In the genomic region with DNA sequence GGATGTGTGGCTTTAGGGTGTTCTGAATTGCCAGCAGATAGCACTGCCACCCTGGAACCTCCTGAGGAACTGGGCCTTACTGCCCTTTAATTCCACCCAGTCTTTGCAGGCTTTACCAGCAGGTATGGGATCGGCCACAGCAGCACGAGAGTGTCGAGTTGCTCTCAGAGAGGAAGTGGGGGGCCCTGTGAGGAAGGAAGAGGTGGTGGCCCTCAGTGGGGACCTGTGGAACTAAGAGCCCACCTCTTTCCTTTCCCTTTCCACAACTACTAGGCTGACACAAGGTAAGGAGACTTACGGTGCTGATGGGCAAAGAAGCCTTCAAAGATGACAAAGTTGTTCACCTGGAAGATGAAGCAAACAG, we compare ENCODE assay signal across 15 mouse cellular contexts. TPM values are rescaled to one million over a fixed set of nuclear protein-coding genes. Genes with fewer than 3 reads are reported as not detected.
DNase-seq lines count a peak whose midpoint lies in the region; ATAC-seq lines count a peak whose summit lies in the region.
"Had no signal": no experiment of that assay in that cellular context is flagged by ENCODE, and none has a peak within 500 bp of the region (broad histone marks: within the 10 kb centered on the region; RNA-seq: fewer than 3 reads in every experiment).

No protein-coding gene starts in this region.

- no peaks in the 10 kb centered on the region for H3K9me3 ChIP-seq in heart, embryonic 16.5 days (replicated peaks; ENCODE audit: control insufficient read depth, low read length)
- H3K9me3 ChIP-seq in lung, embryonic 16.5 days (ENCODE audit: control insufficient read depth, low read length), result no peaks in the 10 kb centered on the region

- H3K36me3 ChIP-seq in heart, embryonic 16.5 days (ENCODE audit: control insufficient read depth, insufficient read depth), result peaks cover 8% of the 10 kb centered on the region; the same call in 1 of the 2 replicates
- peaks cover 16% of the 10 kb centered on the region for H3K36me3 ChIP-seq in lung, embryonic 16.5 days (ENCODE audit: control insufficient read depth, insufficient read depth, low read length)

- H3K4me2 ChIP-seq in heart, embryonic 16.5 days (ENCODE audit: low read depth, low read length), result no peak overlapping the region
- H3K4me2 ChIP-seq in lung, embryonic 16.5 days (ENCODE audit: low read depth, low read length), result no peak overlapping the region
- H3K4me2 ChIP-seq: hindbrain, embryonic 14.5 days had no signal

- H3K9ac ChIP-seq in heart, embryonic 16.5 days (ENCODE audit: low read length), result peak overlapping the region; percentile 58
- no peak overlapping the region for H3K9ac ChIP-seq in lung, embryonic 16.5 days (ENCODE audit: low read length)
- H3K9ac ChIP-seq: hindbrain, embryonic 14.5 days had no signal

- H3K4me1 ChIP-seq in heart, embryonic 16.5 days (ENCODE audit: control insufficient read depth, insufficient read depth, low read length), result peaks cover 23% of the 10 kb centered on the region
- peaks cover 10% of the 10 kb centered on the region for H3K4me1 ChIP-seq in lung, embryonic 16.5 days (replicated peaks; ENCODE audit: control insufficient read depth, insufficient read depth, low read length)

- 48% methylated on average over 4 of the region's 4 CpGs for WGBS in heart, embryonic 16.5 days
- WGBS in lung, embryonic 16.5 days, result 68% methylated on average over 4 of the region's 4 CpGs

- H3K27ac ChIP-seq in heart, embryonic 16.5 days (ENCODE audit: low read length), result peak overlapping the region; percentile 87
- peak overlapping the region; percentile 45; the same call in 1 of the 2 replicates for H3K27ac ChIP-seq in lung, embryonic 16.5 days (ENCODE audit: low read length)
- H3K27ac ChIP-seq: hindbrain, embryonic 14.5 days; layer of hippocampus, adult 2 months; macrophage had no signal

- H3K27me3 ChIP-seq in heart, embryonic 16.5 days (ENCODE audit: control insufficient read depth, insufficient read depth, low read length), result no peaks in the 10 kb centered on the region
- H3K27me3 ChIP-seq in lung, embryonic 16.5 days (ENCODE audit: control insufficient read depth, insufficient read depth, low read depth, low read length), result no peaks in the 10 kb centered on the region

- no peak overlapping the region for H3K4me3 ChIP-seq in heart, embryonic 16.5 days (ENCODE audit: low read length)
- no peak overlapping the region for H3K4me3 ChIP-seq in lung, embryonic 16.5 days (ENCODE audit: low read length)
- H3K4me3 ChIP-seq: erythroblast, embryonic 14.5 days; layer of hippocampus, adult 2 months had no signal

- 0 out of 2 replicates have a peak, but pooled peaks have one; percentile 8 for ATAC-seq in heart, embryonic 16.5 days (replicated peaks; ENCODE audit: extremely low read depth, insufficient read depth, low FRiP score)
- ATAC-seq in lung, embryonic 16.5 days (ENCODE audit: low read depth), result no peak
- ATAC-seq in granulocyte monocyte progenitor cell, adult 5-6 weeks (replicated peaks; ENCODE audit: poor library complexity, severe bottlenecking), result peak; percentile 50
- 0 out of 2 replicates have a peak, but pooled peaks have one; percentile 5 for ATAC-seq in megakaryocyte-erythroid progenitor cell, adult 5-6 weeks (replicated peaks; ENCODE audit: low FRiP score, low TSS enrichment, poor library complexity, severe bottlenecking)
- ATAC-seq: CD4-positive, CD25-positive, alpha-beta regulatory T cell, adult 4 months had no signal

- no peak for DNase-seq in heart, adult 8-10 months (ENCODE audit: low spot score)
- DNase-seq in lung, postnatal 4 days, result no peak
- no peak for DNase-seq in ovary, postnatal 36 days (ENCODE audit: low spot score)
- DNase-seq: cerebellum, adult 11-12 months; gastrocnemius, postnatal 25 days; right cerebral cortex, postnatal 25 days had no signal

RNA-seq across cellular contexts. Expression of gene Atat1, which starts 5.9 kb away (rescaled TPM):
- 41.1 and 45.5 TPM in 2 replicates for polyA plus RNA-seq in heart, embryonic 16.5 days (2015; fragmentation: Nextera tagmentation; extraction: Ambion mirVana)
- 1 to 10 TPM; 6.6 to 9.3 (median 8.3) TPM for total RNA-seq in heart, adult 8-10 months (2022)
- polyA plus RNA-seq in lung, embryonic 16.5 days (2015; fragmentation: Nextera tagmentation; extraction: Ambion mirVana), result 62.6 and 62.7 TPM in 2 replicates
- total RNA-seq in granulocyte monocyte progenitor cell, adult 5-6 weeks (2014; fragmentation: Nextera tagmentation), result 17.8 and 25.6 TPM in 2 replicates
- 5.4 and 8.0 TPM in 2 replicates for total RNA-seq in granulocyte monocyte progenitor cell, adult 5-6 weeks (2017)
- 23.1 and 31.9 TPM in 2 replicates for total RNA-seq in megakaryocyte-erythroid progenitor cell, adult 5-6 weeks (2014; fragmentation: Nextera tagmentation)
- 3.0 and 4.3 TPM in 2 replicates for total RNA-seq in megakaryocyte-erythroid progenitor cell, adult 5-6 weeks (2017)

RNA-seq across cellular contexts. Expression of gene 2310061I04Rik, which starts 6.7 kb away (rescaled TPM):
- polyA plus RNA-seq in heart, embryonic 16.5 days (2015; fragmentation: Nextera tagmentation; extraction: Ambion mirVana), result 33.7 and 34.6 TPM in 2 replicates
- total RNA-seq in heart, adult 8-10 months (2022), result 100 to 1,000 TPM in 3 of 4 experiments, 10 to 100 TPM in 1; 85.5 to 115 (median 106) TPM
- 15.6 TPM in 2 replicates for polyA plus RNA-seq in lung, embryonic 16.5 days (2015; fragmentation: Nextera tagmentation; extraction: Ambion mirVana)
- total RNA-seq in granulocyte monocyte progenitor cell, adult 5-6 weeks (2014; fragmentation: Nextera tagmentation), result 97.8 and 112 TPM in 2 replicates
- 6.2 and 8.4 TPM in 2 replicates for total RNA-seq in granulocyte monocyte progenitor cell, adult 5-6 weeks (2017)
- 107 and 160 TPM in 2 replicates for total RNA-seq in megakaryocyte-erythroid progenitor cell, adult 5-6 weeks (2014; fragmentation: Nextera tagmentation)
- 8.1 and 10.9 TPM in 2 replicates for total RNA-seq in megakaryocyte-erythroid progenitor cell, adult 5-6 weeks (2017)

RNA-seq across cellular contexts. Expression of gene Mrps18b, which starts 12.2 kb away (rescaled TPM):
- polyA plus RNA-seq in heart, embryonic 16.5 days (2015; fragmentation: Nextera tagmentation; extraction: Ambion mirVana), result 70.1 and 77.3 TPM in 2 replicates
- total RNA-seq in heart, adult 8-10 months (2022), result 10 to 100 TPM; 56.1 to 73.8 (median 57.0) TPM
- polyA plus RNA-seq in lung, embryonic 16.5 days (2015; fragmentation: Nextera tagmentation; extraction: Ambion mirVana), result 67.5 and 73.1 TPM in 2 replicates
- 100 and 151 TPM in 2 replicates for total RNA-seq in granulocyte monocyte progenitor cell, adult 5-6 weeks (2014; fragmentation: Nextera tagmentation)
- total RNA-seq in granulocyte monocyte progenitor cell, adult 5-6 weeks (2017), result 62.6 and 72.8 TPM in 2 replicates
- total RNA-seq in megakaryocyte-erythroid progenitor cell, adult 5-6 weeks (2014; fragmentation: Nextera tagmentation), result 140 and 175 TPM in 2 replicates
- total RNA-seq in megakaryocyte-erythroid progenitor cell, adult 5-6 weeks (2017), result 72.7 and 92.6 TPM in 2 replicates

RNA-seq across cellular contexts. Expression of gene Ppp1r10, which starts 12.3 kb away (rescaled TPM):
- polyA plus RNA-seq in heart, embryonic 16.5 days (2015; fragmentation: Nextera tagmentation; extraction: Ambion mirVana), result 25.3 and 28.7 TPM in 2 replicates
- 10 to 100 TPM; 22.7 to 42.3 (median 25.8) TPM for total RNA-seq in heart, adult 8-10 months (2022)
- polyA plus RNA-seq in lung, embryonic 16.5 days (2015; fragmentation: Nextera tagmentation; extraction: Ambion mirVana), result 38.0 and 40.5 TPM in 2 replicates
- 78.2 and 83.9 TPM in 2 replicates for total RNA-seq in granulocyte monocyte progenitor cell, adult 5-6 weeks (2014; fragmentation: Nextera tagmentation)
- 79.2 and 87.5 TPM in 2 replicates for total RNA-seq in granulocyte monocyte progenitor cell, adult 5-6 weeks (2017)
- total RNA-seq in megakaryocyte-erythroid progenitor cell, adult 5-6 weeks (2014; fragmentation: Nextera tagmentation), result 80.8 and 95.1 TPM in 2 replicates
- 86.4 and 103 TPM in 2 replicates for total RNA-seq in megakaryocyte-erythroid progenitor cell, adult 5-6 weeks (2017)

RNA-seq across cellular contexts. Expression of gene Dhx16, which starts 24.4 kb away (rescaled TPM):
- 27.4 and 29.2 TPM in 2 replicates for polyA plus RNA-seq in heart, embryonic 16.5 days (2015; fragmentation: Nextera tagmentation; extraction: Ambion mirVana)
- 10 to 100 TPM; 18.7 to 20.8 (median 20.1) TPM for total RNA-seq in heart, adult 8-10 months (2022)
- polyA plus RNA-seq in lung, embryonic 16.5 days (2015; fragmentation: Nextera tagmentation; extraction: Ambion mirVana), result 40.2 and 42.4 TPM in 2 replicates
- 79.2 and 111 TPM in 2 replicates for total RNA-seq in granulocyte monocyte progenitor cell, adult 5-6 weeks (2014; fragmentation: Nextera tagmentation)
- total RNA-seq in granulocyte monocyte progenitor cell, adult 5-6 weeks (2017), result 44.3 and 57.8 TPM in 2 replicates
- 132 and 133 TPM in 2 replicates for total RNA-seq in megakaryocyte-erythroid progenitor cell, adult 5-6 weeks (2014; fragmentation: Nextera tagmentation)
- 51.3 and 68.8 TPM in 2 replicates for total RNA-seq in megakaryocyte-erythroid progenitor cell, adult 5-6 weeks (2017)
